Mouse (Mus musculus): ENCODE data around the gene Sept14.
"Not testable (repeated sequence)": the region's sequence is repeated elsewhere in the genome, so short reads cannot be mapped to it uniquely, and the experiment has no call there.

Sept14 gene

DNA sequence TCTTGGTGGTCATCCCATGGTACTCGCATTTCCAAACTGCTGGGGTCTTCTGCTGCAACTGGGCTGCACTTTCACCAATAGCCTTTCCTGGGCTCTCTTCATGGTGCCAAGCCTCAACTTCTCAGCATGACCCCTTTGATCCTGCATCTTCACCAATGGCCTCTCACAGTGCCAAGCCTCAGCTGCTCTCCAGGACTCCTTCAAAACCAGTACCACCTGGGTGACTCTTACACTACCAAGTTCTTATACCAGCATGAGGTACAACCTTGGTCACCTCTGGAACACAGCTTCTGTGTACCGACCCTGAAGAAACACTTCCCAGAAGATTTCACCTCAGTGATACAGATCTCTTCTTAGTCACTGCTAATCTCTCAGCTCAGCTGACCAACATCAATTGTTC lies at the start of gene Sept14:
Gene Sept14, minus strand, starts transcription at position 101 of the 400 bp plus-strand sequence.
- DNase-seq (ENCODE audit: low spot score), result no peak

DNA sequence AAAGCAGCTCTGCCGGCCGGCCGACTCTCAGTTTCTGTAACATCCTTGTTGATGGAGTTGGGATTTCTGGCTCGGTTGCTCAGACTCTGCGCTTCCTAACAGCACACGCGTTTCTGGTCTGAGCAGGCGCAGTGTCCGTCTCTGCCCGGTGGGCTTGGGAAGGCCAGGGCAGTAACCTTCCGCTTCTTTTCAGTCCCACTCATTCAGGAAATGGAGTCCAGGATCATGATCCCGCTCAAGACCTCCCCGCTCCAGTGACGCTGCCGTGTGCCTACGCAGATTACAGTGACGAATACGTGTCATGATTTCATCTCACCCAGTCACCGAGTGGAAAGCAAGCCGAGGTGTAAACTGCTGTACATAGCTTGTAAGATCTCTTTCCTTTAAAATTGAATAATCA lies 48.6 kb upstream of the Sept14 start:
- no peak for DNase-seq (ENCODE audit: low spot score)

DNA sequence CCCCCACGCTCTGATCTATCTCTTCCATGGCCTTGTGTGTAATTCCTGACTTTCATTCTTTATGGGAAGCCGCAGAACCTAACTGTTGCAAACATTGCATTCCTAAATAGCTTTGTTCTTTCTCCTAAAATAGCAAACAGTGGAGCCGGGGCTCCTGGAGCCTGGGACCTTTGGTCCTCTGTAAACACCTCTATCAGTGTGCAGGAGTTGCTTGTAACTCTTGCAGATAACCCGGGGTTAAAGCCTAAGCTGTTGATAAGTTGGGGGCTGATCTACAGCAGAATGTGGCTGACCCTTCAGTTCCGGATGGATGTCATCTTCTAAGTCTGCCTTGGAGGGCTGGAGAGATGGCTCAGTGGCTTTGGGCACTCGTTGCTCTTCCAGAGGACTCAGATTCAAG lies 35.7 kb upstream of the Sept14 start:
- DNase-seq (ENCODE audit: low spot score), result no peak

GRCm38 (mm10) chr5:129742903-129743488 lies 34.7 kb upstream of the Sept14 start:
- DNase-seq (ENCODE audit: low spot score), result no peak

- DNase-seq (ENCODE audit: low spot score), result no peak
Observed at GRCm38 (mm10) chr5:129740976-129741375, 32.7 kb upstream of the Sept14 start.

DNA sequence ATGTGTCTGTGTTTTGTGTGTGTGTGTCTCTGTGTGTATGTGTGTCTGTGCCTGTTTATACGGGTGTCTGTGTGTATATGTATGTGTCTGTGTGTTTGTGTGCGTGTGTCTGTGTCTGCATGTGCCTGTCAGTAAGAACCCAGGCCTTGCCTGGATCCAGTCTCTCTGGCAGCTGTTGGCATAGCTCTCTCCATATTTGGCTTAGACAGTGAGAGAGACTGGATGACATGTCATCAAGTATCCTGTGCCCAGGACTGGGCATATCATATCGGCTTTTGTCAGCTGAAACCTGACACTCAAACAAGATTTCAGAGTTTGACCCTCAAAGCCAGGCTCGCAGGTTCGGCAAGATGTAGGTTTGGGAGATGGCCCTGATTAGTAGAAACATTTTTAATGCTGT lies 22.7 kb upstream of the Sept14 start:
- DNase-seq (ENCODE audit: low spot score), result no peak

DNA sequence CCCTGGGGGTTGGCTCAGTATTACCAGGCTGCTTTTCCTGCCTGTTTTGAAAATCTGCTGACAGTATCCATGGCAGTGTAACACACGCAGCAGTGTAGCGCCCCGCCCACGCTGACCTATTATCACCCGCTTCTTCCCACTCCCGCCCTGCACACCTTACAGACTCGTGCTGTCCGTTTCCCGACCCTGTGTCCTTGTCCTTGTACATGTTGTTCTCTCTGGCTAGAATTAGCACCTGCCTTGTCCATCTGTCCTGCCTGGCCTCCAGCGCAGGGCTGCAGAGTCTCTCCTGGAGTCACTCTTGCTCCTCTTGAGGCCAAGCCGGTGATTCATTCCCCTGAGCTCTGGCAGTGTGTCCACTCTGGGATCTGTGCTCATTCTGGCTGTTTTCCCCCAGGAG lies 22.0 kb upstream of the Sept14 start:
- no peak for DNase-seq (ENCODE audit: low spot score)

DNA sequence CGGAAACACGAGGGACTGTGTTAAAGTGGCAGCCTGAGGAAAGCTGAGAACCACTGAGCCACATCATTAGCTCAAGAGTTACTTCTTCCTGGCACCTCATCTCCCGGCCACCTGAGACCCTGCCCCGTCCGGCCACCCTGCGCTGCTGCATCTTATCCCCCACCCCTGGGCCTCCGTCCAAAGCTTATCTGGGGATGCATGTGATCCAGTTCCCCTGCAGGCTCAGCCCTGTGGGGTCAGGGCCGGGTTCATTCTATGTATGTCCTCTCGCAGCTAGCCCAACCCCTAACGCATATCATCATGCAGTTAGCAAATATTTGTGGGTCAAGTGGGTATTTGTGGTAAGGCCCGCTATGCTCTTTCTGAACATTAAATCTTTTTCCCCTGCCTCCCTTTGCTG lies 21.0 kb upstream of the Sept14 start:
- DNase-seq (ENCODE audit: low spot score), result no peak

- DNase-seq (ENCODE audit: low spot score), result no peak
Observed at GRCm38 (mm10) chr5:129726784-129727183, 18.5 kb upstream of the Sept14 start.

- no peak for DNase-seq (ENCODE audit: low spot score)
Observed at GRCm38 (mm10) chr5:129725774-129726392, 17.6 kb upstream of the Sept14 start.

DNA sequence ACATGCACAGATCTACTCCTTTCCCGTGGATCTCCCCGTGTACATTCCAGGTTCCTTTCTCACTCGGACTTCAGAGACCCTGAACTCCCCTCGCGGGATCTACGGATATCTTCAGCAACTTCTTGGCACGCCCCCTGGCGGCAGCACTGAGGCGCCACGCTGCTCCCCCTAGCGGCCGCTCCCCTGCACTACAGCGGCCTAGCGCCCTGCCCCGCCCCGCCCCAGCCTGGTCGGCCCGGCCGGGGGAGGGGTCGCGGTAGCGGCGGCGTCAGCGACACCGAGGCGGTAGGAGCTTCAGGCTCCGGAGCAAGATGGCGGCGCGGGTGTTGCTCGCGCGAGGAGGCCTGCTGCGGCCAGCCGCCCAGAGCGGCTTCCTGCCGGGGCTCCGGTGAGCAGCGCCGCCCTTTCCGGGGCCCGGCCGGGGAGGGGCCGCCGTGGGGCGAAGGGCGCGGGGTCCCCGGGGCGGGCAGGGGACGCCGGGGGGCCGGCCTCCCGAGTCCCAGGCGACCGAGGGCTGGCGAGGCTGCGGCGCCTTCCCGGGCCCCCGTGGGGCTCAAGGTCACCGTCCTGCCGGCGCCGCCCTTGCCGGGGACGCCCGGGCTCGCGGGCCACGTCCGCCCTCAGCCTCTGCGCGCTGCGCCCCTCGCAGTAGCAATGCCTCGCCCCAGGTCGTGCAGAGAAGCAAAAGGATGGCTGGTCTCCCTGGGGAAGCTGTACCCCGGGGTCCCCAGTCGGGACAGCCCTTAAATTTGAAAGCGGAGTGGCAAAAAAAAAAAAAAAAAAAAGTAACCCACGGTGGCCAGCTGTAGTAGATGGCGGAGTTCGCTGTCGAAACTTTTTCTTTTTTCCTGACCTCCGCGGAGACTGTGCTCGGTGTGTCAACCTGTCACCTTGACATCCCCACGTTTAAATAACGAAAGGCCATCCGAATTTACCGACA lies 16.8 kb upstream of the Sept14 start, which contains the start of gene Nipsnap2:
Gene Nipsnap2, plus strand, starts transcription at position 230 of the 940 bp plus-strand sequence.
- peak; percentile 82 for DNase-seq (ENCODE audit: low spot score)

GRCm38 (mm10) chr5:129724268-129724667 lies 16.0 kb upstream of the Sept14 start:
- DNase-seq (ENCODE audit: low spot score), result no peak

DNA sequence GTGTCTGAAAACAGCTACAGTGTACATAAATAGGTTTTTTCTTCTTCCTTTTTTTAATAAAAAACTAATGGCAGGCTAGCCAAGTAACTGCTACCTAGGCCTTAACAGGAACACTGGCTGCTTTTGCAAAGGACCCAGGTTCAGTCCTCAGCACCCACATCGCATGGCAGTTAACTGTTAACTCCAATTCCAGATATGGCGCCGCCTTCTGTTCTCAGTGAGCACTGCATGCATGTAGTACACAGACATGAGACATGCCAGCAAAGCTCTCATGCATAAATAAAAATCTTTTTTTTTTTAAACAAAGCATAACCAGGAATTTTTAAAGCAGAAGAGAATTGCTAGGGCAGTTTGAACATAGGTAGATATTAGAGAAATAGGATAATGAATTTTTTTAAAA lies 11.9 kb upstream of the Sept14 start:
- DNase-seq (ENCODE audit: low spot score), result no peak

- DNase-seq (ENCODE audit: low spot score), result no peak
Observed at GRCm38 (mm10) chr5:129717016-129717415, 8.7 kb upstream of the Sept14 start.

GRCm38 (mm10) chr5:129715326-129715861 lies 7.1 kb upstream of the Sept14 start, which contains the start of gene Mrps17:
TSS of gene Mrps17 (plus strand) at chr5:129715497.
- peak; percentile 87 for DNase-seq (ENCODE audit: low spot score)

DNA sequence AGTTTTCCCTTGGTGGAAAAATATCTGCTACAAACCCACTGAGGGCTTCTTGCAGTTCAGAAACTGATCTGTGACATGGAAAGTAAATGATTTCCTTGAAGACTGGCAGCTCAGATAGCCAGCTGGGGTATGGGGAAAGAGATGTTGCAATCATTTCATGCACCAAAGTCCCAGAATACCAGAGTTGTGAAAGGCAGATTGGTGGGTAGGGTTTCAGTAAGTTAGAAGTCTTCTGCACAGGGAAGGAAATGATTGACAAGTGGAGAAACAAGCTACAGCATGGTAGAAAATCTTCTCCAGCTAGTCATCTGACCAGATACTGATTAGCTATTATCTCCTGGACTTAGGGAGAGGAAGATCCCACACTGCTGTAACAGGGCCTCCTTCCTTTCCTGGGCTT lies 4.9 kb downstream of the Sept14 start:
- no peak for DNase-seq (ENCODE audit: low spot score)

- DNase-seq (ENCODE audit: low spot score), result no peak
Observed at GRCm38 (mm10) chr5:129701706-129702105, 6.6 kb downstream of the Sept14 start.

DNA sequence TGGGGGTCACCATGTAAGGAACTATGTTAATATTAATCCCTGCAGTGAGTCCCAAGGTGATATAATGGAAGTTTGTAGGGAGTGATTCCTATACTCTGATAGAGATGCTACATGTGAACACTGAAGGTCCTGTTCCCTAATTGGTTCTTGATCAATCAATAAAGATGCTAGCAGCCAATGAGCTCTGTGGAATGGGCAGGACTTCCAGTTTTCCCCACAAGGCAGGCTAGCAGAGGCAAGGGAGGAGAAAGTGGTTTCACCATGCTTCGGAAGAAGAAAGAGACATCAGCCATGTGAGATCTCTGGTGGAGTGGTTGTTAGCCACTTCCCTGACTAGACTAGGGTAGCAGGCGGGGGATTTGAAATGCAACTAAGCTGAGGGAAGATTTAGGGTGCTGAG lies 7.8 kb downstream of the Sept14 start:
- DNase-seq (ENCODE audit: low spot score), result no peak

DNA sequence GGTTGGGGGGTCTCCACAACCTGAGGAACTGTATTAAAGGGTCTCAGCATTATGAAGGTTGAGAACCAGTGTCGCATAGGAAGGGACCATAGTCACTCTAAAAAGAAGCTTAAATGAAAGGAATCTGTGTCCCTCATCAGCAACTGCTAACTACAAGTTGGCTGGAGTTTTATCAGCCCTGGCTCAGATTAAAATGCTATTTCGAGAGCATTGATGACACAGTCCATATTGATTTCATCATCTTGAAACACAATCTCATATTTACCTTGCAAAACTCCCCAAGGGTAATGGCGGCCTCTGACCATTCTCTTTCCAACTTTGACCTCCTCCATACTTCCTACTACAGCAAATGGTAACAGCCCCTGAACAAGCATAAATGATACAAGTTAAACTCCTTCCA lies 17.8 kb downstream of the Sept14 start:
- DNase-seq (ENCODE audit: low spot score), result no peak

DNA sequence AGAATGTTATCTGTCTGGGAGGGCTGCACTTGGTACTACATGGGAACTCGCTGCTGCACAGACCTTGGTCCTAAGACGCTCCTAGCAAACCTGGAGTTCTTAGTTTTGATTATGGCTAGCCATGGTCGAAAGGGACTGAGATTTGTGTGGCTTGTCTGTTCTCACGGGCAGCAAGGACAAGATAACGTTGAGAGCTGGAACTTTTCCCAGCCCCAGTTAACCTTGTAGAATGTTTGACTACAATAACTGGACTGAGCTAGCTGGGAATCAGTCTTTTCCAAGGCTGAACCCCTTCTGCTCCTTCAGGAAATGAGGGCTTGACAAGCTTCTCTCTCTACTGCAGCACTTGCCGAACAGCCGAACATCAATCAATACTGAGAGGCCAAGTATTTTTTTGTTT lies 20.7 kb downstream of the Sept14 start:
- no peak for DNase-seq (ENCODE audit: low spot score)

GRCm38 (mm10) chr5:129685141-129685540 lies 23.2 kb downstream of the Sept14 start:
- DNase-seq (ENCODE audit: low spot score), result not testable (repeated sequence)

GRCm38 (mm10) chr5:129670036-129670458 lies 38.3 kb downstream of the Sept14 start, which contains the start of gene Zfp11:
TSS of gene Zfp11 (minus strand) at chr5:129670099.
- DNase-seq (ENCODE audit: low spot score), result peak; percentile 46
